Mouse (Mus musculus): ENCODE results near the gene Krtap4-1.
"Not testable (repeated sequence)": the region's sequence is repeated elsewhere in the genome, so short reads cannot be mapped to it uniquely, and the experiment has no call there.

Krtap4-1 gene

DNA sequence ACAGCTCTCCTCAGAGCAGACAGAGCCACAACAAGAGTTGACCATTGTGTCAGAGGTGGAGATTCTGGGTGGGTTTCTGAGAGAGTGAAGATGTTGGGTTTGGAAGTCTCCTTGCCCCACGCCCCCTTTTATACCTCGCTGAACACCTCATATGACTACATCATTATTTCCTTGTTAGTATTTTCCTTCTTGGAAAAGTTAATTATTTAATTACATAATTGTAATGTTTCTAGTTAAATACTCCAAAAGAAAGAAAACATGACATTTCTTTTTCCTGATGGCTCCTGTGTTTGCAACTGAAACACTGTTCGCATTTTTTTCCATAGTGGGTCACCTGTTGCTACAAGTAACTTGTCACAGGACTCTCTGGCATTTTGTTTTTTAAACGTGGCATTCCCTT is at the start of gene Krtap4-1:
Gene Krtap4-1 (minus strand): TSS at position 101 of the 400 bp plus-strand sequence.
- DNase-seq (ENCODE audit: low read depth in 2 of 2, low spot score in 2 of 2) = no peak

DNA sequence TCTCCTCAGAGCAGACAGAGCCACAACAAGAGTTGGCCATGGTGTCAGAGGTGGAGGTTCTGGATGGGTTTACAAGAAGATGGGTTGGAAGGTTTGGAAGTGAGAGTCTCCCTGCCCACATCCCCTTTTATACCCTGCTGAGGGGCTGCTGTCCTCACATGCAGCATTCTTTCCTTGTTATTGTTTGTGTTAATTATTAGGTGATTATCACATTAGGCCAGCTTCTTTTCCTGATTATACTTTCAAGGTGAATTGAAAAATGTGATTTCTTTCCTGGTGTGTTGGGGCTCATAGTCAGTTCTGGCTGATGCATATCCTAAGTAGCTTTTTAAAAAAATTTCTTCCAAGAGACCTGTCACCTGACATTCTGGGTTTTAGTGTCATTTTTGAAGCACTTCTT is 37.8 kb upstream of the Krtap4-1 start, which contains the start of gene Krtap4-6:
Gene Krtap4-6 (minus strand): TSS at position 101 of the 400 bp plus-strand sequence.
- no peak for DNase-seq (ENCODE audit: low read depth in 2 of 2, low spot score in 2 of 2)

- no peak for DNase-seq (ENCODE audit: low read depth in 2 of 2, low spot score in 2 of 2)
Observed at GRCm38 (mm10) chr11:99662802-99663201, 34.8 kb upstream of the Krtap4-1 start.

DNA sequence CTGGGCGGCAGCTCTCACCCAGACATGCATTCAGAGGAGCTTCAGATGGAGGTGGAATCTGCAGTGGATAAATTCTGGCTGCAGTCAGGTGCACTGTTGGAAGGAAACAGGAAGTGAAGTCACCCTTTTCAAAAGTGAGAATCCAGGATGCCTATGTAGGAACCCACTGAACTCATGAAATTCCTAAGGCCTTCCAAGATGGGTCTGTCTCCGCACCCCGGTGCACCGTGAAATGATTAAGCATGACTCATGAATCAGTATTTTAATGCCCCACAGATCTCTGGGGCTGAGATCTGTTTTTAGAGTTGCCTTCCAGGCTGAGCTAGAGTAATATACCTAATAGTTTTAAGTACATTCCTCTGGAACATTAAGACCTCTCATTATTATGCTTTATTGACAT is 31.2 kb upstream of the Krtap4-1 start:
- no peak for DNase-seq (ENCODE audit: low read depth in 2 of 2, low spot score in 2 of 2)

- DNase-seq (ENCODE audit: low read depth in 2 of 2, low spot score in 2 of 2) = not testable (repeated sequence)
Observed at GRCm38 (mm10) chr11:99658467-99659010, 30.5 kb upstream of the Krtap4-1 start, which contains the start of gene Gm11563. Gene Gm11563, minus strand, starts transcription at chr11:99658960.

- no peak for DNase-seq (ENCODE audit: low read depth in 2 of 2, low spot score in 2 of 2)
Observed at GRCm38 (mm10) chr11:99657051-99657450, 29.0 kb upstream of the Krtap4-1 start.

- DNase-seq (ENCODE audit: low read depth in 2 of 2, low spot score in 2 of 2) = no peak
Observed at GRCm38 (mm10) chr11:99650136-99650535, 22.1 kb upstream of the Krtap4-1 start, which contains the start of gene Gm11555. Gene Gm11555, minus strand, starts transcription at chr11:99650236.

DNA sequence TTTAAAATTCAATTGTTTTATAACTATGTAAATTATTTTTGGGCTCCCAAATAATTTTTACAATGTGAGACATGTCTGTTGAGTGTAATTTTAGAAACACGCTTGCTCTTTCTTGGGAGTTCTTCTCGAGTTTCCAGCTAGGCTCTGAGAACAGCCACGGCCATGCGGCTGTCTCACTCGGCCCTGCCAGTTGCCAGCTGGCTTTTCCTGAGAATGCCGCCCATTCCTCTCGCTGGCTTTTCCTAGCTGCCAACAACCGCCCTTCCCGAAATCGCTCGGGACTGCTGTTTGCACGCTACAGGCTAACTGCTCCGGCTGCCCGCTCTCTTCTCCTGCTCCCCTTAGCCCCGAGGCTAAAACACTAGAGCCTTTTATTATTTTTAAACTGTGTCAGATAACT is 18.4 kb upstream of the Krtap4-1 start:
- no peak for DNase-seq (ENCODE audit: low read depth in 2 of 2, low spot score in 2 of 2)

GRCm38 (mm10) chr11:99644351-99644750 is 16.3 kb upstream of the Krtap4-1 start:
- no peak for DNase-seq (ENCODE audit: low read depth in 2 of 2, low spot score in 2 of 2)

GRCm38 (mm10) chr11:99643635-99644139 is 15.6 kb upstream of the Krtap4-1 start, which contains the start of gene Krtap4-7:
Gene Krtap4-7, minus strand, starts transcription at chr11:99644089.
- DNase-seq (ENCODE audit: low read depth in 2 of 2, low spot score in 2 of 2) = not testable (repeated sequence)

- no peak for DNase-seq (ENCODE audit: low read depth in 2 of 2, low spot score in 2 of 2)
Observed at GRCm38 (mm10) chr11:99640926-99641325, 12.9 kb upstream of the Krtap4-1 start.

DNA sequence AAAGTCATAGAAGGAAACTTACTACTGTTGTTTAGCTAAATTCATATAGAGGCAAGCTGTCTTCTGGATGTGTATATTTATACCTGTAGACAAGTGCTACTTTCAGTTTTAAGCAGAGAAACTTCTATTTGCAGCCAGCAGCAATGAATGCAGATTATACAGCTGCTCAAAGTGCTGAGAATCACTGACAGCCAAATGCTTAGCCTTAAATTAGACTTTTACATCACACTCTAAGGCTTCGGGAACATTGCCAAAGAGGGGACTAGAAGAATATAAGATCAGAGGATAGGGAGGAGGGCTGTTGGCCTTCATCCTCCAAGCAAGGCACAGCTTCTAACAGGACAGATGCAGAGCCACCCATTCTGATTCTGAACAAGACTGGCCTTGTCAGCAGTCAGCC is 9.0 kb upstream of the Krtap4-1 start:
- no peak for DNase-seq (ENCODE audit: low read depth in 2 of 2, low spot score in 2 of 2)

- no peak for DNase-seq (ENCODE audit: low read depth in 2 of 2, low spot score in 2 of 2)
Observed at GRCm38 (mm10) chr11:99634653-99635134, 6.7 kb upstream of the Krtap4-1 start, which contains the start of gene Krtap4-2. Gene Krtap4-2, minus strand, starts transcription at chr11:99635084.

DNA sequence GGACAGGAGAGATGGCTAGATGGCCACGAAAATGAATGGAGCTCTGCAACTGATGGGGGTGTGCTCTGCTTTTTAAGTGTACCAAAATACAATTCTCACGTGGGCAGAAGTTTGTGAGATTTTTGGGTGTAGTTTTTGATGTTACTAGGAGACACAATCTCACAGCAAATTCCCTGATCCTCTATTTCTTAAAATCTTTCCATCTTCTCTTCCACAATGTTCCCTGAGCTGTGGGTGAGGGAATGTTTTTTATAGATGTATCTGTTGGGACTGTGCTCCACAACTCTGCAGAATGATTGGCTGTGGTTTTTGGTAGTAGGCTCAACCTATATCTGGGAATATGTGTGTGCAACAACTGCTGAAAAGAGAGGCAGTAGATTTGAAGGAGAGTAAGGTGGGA is 5.3 kb upstream of the Krtap4-1 start:
- DNase-seq (ENCODE audit: low read depth in 2 of 2, low spot score in 2 of 2) = no peak

DNA sequence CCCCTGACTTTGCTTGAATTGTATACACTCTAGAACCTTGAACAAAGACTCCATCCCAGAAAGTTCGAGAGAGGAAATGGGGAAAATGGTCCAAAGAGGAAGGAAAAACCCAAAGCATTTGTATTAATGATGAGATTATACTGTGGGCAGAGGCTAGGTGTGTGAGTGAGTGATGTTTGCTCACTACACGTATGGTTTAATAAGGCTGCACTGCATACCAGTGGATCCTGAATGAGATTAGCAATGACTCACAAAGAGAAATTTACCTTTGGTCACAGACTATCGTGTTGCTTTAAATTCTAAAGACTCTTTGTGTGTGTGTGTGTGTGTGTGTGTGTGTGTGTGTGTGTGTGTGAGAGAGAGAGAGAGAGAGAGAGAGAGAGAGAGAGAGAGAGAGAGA is 2.9 kb upstream of the Krtap4-1 start:
- DNase-seq (ENCODE audit: low read depth in 2 of 2, low spot score in 2 of 2) = no peak

DNA sequence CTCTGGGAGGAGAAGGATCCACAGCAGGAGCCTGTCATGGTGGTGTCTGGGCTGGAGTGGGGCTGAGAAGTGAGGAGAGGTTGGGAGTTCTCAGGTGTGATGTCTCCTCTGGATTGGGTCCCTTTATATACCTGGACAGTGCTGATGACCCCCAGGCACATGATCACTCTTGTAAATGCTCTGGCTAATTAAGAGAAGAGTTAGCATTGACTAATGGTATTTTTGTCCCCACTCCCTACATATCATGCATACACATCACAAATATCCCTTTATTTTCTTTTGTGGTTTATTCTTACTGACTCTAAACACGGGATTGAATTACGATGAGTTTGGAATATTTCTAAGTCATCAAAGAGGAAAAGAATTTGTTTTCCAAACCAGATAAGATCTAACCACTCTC is 7.7 kb downstream of the Krtap4-1 start, which contains the start of gene Gm11562:
Gene Gm11562 (minus strand): TSS at position 101 of the 400 bp plus-strand sequence.
- DNase-seq (ENCODE audit: low read depth in 2 of 2, low spot score in 2 of 2) = no peak

DNA sequence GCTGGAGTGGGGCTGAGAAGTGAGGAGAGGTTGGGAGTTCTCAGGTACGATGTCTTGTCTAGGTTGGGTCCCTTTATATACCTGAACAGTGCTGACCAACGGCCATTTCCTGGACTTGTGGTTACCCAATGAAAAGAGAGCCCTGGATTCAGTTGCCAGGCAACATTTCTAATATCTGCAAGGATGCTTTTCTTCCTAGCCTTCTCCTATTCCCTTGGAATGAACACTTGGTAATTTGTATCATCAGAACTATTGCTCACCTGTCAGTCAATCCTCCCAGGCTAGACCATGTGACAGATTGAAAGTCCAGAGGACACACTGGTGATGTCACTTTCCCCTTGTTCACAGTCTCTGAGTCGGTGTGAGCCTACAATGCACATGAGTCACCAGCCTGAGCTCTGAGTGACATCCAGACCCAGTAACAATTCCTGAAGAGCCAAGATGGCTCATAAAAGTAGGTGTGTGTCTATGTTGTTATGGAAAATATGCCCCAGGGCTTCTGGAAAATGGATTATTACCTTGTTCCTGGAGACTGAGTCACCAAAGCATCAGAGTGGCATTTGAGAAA is 13.2 kb downstream of the Krtap4-1 start, which contains the start of gene Krtap2-4:
Gene Krtap2-4 (minus strand): TSS at position 51 of the 568 bp plus-strand sequence.
- DNase-seq (ENCODE audit: low read depth in 2 of 2, low spot score in 2 of 2) = no peak

DNA sequence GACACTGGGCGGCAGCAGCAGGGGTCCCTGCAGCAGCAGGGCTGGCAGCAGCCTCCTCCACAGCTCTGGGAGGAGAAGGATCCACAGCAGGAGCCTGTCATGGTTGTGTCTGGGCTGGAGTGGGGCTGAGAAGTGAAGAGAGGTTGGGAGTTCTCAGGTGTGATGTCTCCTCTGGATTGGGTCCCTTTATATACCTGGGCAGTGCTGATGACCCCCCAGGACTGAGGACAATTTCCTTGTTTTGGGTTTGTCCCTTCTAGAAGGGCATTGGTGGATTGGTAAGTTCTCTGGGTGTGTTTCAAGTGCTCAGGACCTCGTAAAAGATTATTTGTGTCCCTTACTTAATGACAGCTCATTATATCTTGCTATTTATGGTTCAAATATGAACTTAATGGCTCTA is 17.9 kb downstream of the Krtap4-1 start, which contains the start of gene Gm11937:
Gene Gm11937 (minus strand): TSS at position 101 of the 400 bp plus-strand sequence.
- DNase-seq (ENCODE audit: low read depth in 2 of 2, low spot score in 2 of 2) = not testable (repeated sequence)

DNA sequence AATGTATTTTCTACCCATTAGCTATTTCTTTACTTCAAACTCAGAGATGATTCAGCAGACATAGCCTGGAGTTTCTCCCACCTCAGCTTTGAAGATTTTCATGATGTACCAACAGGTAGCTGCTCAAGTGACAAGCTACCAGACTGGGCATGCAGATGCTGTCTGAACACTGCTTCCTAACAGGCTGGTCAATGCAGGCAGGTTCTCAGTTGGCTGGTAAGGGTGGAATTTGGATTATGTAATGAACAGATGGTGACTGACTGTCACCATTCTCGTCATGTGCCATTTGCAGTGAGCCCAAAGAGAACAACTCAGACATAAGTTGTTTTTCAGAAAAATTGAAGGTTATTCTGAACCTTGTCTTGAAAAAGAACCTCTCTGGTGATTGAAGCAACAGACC is 18.9 kb downstream of the Krtap4-1 start:
- DNase-seq (ENCODE audit: low read depth in 2 of 2, low spot score in 2 of 2) = no peak

DNA sequence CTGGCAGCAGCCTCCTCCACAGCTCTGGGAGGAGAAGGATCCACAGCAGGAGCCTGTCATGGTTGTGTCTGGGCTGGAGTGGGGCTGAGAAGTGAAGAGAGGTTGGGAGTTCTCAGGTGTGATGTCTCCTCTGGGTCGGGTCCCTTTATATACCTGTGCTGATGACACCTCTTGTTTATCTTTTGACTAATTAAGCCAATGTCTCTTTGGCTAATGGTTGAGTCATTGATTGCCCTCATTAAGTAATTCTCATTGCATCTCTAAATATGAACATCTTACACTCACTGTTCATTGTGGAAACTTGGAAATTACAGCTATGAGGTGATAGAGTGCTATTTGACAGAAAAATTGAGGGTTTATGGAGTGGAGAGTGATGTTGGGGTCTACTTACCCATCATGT is 24.8 kb downstream of the Krtap4-1 start, which contains the start of gene Gm11938:
Gene Gm11938 (minus strand): TSS at position 101 of the 400 bp plus-strand sequence.
- DNase-seq (ENCODE audit: low read depth in 2 of 2, low spot score in 2 of 2) = not testable (repeated sequence)

DNA sequence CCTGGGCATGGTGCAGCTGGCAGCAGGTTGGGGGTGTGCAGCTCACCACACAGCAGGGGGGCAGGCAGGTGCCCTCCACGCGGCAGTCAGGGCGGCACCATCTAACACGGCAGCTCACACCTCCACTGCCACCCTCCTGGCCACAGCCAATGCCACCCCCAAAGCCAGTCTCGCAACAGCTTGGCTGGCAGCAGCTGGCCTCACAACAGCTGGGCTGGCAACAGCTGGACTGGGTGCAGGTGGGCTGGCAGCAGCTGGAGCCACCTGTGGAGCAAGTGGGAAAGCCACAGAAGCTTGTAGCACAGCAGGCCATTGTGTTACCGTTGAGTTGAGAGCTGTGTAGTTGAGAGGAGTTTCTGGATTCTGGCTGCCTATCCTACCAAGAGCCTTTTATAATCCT is 30.3 kb downstream of the Krtap4-1 start, which contains the start of gene Krtap9-3:
Gene Krtap9-3 (minus strand): TSS at position 364 of the 400 bp plus-strand sequence.
- not testable (repeated sequence) for DNase-seq (ENCODE audit: low read depth in 2 of 2, low spot score in 2 of 2)

DNA sequence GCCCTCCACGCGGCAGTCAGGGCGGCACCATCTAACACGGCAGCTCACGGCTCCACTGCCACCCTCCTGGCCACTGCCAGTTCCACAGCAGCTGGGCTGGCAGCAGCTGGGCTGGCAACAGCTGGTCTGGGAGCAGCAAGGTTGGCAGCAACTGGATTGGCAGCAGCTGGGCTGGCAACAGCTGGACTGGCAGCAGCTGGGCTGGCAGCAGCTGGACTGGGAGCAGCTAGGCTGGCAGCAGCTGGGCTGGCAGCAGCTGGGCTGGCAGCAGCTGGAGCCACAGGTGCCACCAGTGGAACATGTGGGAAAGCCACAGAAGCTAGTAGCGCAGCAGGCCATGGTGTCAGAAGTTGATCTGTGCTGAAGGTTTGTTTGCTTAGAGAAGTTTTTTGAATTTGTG is 37.1 kb downstream of the Krtap4-1 start, which contains the start of gene Krtap1-3:
Gene Krtap1-3 (minus strand): TSS at position 359 of the 400 bp plus-strand sequence.
- DNase-seq (ENCODE audit: low read depth in 2 of 2, low spot score in 2 of 2) = no peak
